ENCODE assay signal across 8 mouse cellular contexts in the genomic region with DNA sequence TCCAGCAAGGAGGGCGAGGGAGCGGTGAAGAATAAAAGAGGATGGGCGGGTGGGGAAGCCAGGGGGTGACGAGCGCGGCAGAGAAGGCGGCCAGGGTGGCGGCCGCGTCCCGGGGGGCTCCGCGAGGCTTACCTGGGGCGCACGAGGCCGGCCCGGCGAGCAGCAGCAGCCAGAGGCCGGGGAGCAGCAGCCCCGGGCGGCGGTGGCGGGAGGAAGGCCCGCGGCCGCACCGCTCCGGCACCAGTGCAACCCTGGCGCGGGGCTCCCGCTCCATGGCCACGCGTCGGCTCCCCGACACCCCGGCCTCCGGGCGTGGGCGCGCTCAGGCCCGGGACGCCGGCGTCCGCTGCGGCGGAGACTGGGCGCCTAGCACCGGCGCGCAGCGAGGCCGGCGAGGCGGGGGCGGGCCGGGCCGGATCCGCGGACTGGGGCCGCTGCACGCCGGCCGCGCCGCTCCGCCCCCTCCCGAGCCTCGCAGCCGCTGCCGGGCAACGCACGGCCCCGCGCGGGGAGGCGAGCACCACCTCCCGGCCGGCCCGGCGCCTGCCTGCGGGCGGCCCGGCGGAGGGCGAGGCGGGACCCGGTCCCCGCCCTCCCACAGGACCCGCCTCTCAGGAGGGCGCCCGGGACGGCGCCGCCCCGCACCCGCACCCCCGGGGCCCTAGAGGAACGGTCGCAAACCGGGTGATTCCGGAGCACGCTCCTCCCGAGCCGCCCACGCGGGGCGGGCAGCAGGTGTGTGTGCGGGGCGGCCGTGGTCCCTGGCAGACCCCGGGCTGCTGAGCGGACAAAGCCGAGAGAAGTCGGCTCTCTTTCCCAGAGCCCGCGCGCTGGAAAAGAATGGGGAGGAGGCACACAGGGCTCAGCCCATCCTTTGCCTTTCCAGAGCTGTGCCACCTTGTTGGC. TPM values are rescaled to one million over a fixed set of nuclear protein-coding genes. Genes with fewer than 3 reads are reported as not detected.
DNase-seq lines count a peak whose midpoint lies in the region; ATAC-seq and TF ChIP-seq lines count a peak whose summit lies in the region.

Gene D630045J12Rik, minus strand, starts transcription at position 274 of the 906 bp plus-strand sequence.

- H3K4me3 ChIP-seq in MEL (ENCODE audit: control insufficient read depth in 1 of 2, insufficient read depth in 1 of 2, low read depth in 2 of 2, low read length in 2 of 2), result peak within 1 kb of the TSS; percentile 72 to 98
- peak within 1 kb of the TSS; percentile 88 for H3K4me3 ChIP-seq in forebrain, postnatal 0 days (ENCODE audit: low read depth, low read length)
- H3K4me3 ChIP-seq in lung, embryonic 16.5 days (ENCODE audit: low read length), result peak within 1 kb of the TSS; percentile 60

- peak within 1 kb of the TSS; percentile 73 for H3K4me2 ChIP-seq in forebrain, postnatal 0 days (ENCODE audit: low read depth)
- H3K4me2 ChIP-seq in lung, embryonic 16.5 days (ENCODE audit: low read depth, low read length), result peak within 1 kb of the TSS; percentile 73

- peak; percentile 94 for ATAC-seq in forebrain, postnatal 0 days
- peak; percentile 98 for ATAC-seq in lung, embryonic 16.5 days (ENCODE audit: low read depth)

- no peaks in the 10 kb centered on the region for H3K9me3 ChIP-seq in MEL (replicated peaks; ENCODE audit: insufficient read depth, low read length)
- H3K9me3 ChIP-seq in forebrain, postnatal 0 days (ENCODE audit: low read length), result no peaks in the 10 kb centered on the region
- no peaks in the 10 kb centered on the region for H3K9me3 ChIP-seq in lung, embryonic 16.5 days (ENCODE audit: control insufficient read depth, low read length)

- peaks cover 3 to 28% of the 10 kb centered on the region in 2 experiments; a peak in 3 of 4 replicates for H3K4me1 ChIP-seq in MEL (ENCODE audit: control insufficient read depth in 1 of 2, insufficient read depth in 2 of 2, low read length in 2 of 2)
- H3K4me1 ChIP-seq in forebrain, postnatal 0 days (ENCODE audit: insufficient read depth), result peaks cover 27% of the 10 kb centered on the region
- H3K4me1 ChIP-seq in lung, embryonic 16.5 days (replicated peaks; ENCODE audit: control insufficient read depth, insufficient read depth, low read length), result peaks cover 17% of the 10 kb centered on the region

- no peak for TF ChIP-seq EP300 in MEL (IDR thresholded peaks at IDR 0.05; ENCODE audit: low read depth in 1 of 2, low read length in 2 of 2)

- TF ChIP-seq POLR2A in MEL (IDR thresholded peaks at IDR 0.05; ENCODE audit: control insufficient read depth in 1 of 2, insufficient read depth in 1 of 2, low read depth in 1 of 2, low read length in 2 of 2, poor library complexity in 1 of 2), result peak in 1 of 2 experiments; percentile 51; a peak in 1 of 4 replicates

- H3K79me2 ChIP-seq in MEL (ENCODE audit: control insufficient read depth, insufficient read depth, low read length, poor library complexity), result no peaks in the 10 kb centered on the region; the same call in 1 of the 2 replicates

- peaks cover 0 to 10% of the 10 kb centered on the region in 2 experiments; a peak in 2 of 4 replicates for H3K36me3 ChIP-seq in MEL (ENCODE audit: control insufficient read depth in 1 of 2, insufficient read depth in 2 of 2, low read length in 2 of 2)
- H3K36me3 ChIP-seq in forebrain, postnatal 0 days (ENCODE audit: insufficient read depth), result no peaks in the 10 kb centered on the region
- no peaks in the 10 kb centered on the region for H3K36me3 ChIP-seq in lung, embryonic 16.5 days (ENCODE audit: control insufficient read depth, insufficient read depth, low read length)

- WGBS in forebrain, postnatal 0 days, result under 1% methylated on average over 97 of the region's 118 CpGs
- WGBS in lung, embryonic 16.5 days, result under 1% methylated on average over 80 of the region's 118 CpGs

- no peaks in the 10 kb centered on the region for H3K27me3 ChIP-seq in MEL (ENCODE audit: control insufficient read depth in 1 of 2, insufficient read depth in 2 of 2, low read length in 2 of 2)
- H3K27me3 ChIP-seq in forebrain, postnatal 0 days (ENCODE audit: insufficient read depth, low read length), result no peaks in the 10 kb centered on the region
- H3K27me3 ChIP-seq in lung, embryonic 16.5 days (ENCODE audit: control insufficient read depth, insufficient read depth, low read depth, low read length), result no peaks in the 10 kb centered on the region

- peak within 1 kb of the TSS; percentile 77 for H3K9ac ChIP-seq in MEL (ENCODE audit: control insufficient read depth, low read depth, low read length, poor library complexity, severe bottlenecking)
- peak within 1 kb of the TSS; percentile 95 for H3K9ac ChIP-seq in forebrain, postnatal 0 days
- peak within 1 kb of the TSS; percentile 79 for H3K9ac ChIP-seq in lung, embryonic 16.5 days (ENCODE audit: low read length)

- TF ChIP-seq CTCF in MEL (IDR thresholded peaks at IDR 0.05 in 2 of 3, conservative IDR thresholded peaks at IDR 0.05 in 1 of 3; ENCODE audit: control insufficient read depth in 1 of 3, insufficient read depth in 1 of 3, low read depth in 2 of 3, low read length in 3 of 3, poor library complexity in 1 of 3, severe bottlenecking in 1 of 3), result peak in 2 of 3 experiments; percentile 21 to 44; a peak in 2 of 6 replicates
- TF ChIP-seq CTCF in forebrain, postnatal 0 days (IDR thresholded peaks at IDR 0.05; ENCODE audit: low read depth), result 0 out of 2 replicates have a peak, but pooled peaks have one; percentile 1

- no peak; the same call in 1 of the 2 replicates for TF ChIP-seq RAD21 in MEL (IDR thresholded peaks at IDR 0.05; ENCODE audit: low read depth, low read length)

- DNase-seq in MEL (ENCODE audit: low read depth, low spot score), result peak; percentile 58
- DNase-seq in cerebellum, adult 11-12 months, result peak; percentile 73
- peak; percentile 77 for DNase-seq in forebrain, postnatal 0 days
- DNase-seq in heart, postnatal 4 days, result peak; percentile 80
- no peak for DNase-seq in layer of hippocampus, adult 8-10 months (ENCODE audit: low spot score in 2 of 2)
- peak; percentile 65 for DNase-seq in retina, adult 2 months (ENCODE audit: low read depth, low spot score)
- peak; percentile 52 to 76 for DNase-seq in thymus, postnatal 36 days

- H3K27ac ChIP-seq in MEL (ENCODE audit: control insufficient read depth, low read depth, low read length), result peak within 1 kb of the TSS; percentile 42; the same call in 1 of the 2 replicates
- peak within 1 kb of the TSS; percentile 93 for H3K27ac ChIP-seq in forebrain, postnatal 0 days (ENCODE audit: low read depth, low read length)
- peak within 1 kb of the TSS; percentile 73 for H3K27ac ChIP-seq in lung, embryonic 16.5 days (ENCODE audit: low read length)

TF ChIP-seq in MEL, 35 proteins besides CTCF, POLR2A, EP300 and RAD21:
- no peak for TF ChIP-seq ZNF384 (IDR thresholded peaks at IDR 0.05; ENCODE audit: low read depth, low read length)
- peak; percentile 31; the same call in 1 of the 2 replicates for TF ChIP-seq UBTF (IDR thresholded peaks at IDR 0.05; ENCODE audit: borderline replicate concordance, insufficient read depth, low read depth, low read length)
- no peak for TF ChIP-seq TBP (IDR thresholded peaks at IDR 0.05; ENCODE audit: low read depth, low read length)
- TF ChIP-seq HCFC1 (IDR thresholded peaks at IDR 0.05; ENCODE audit: low read depth, low read length), result 0 out of 2 replicates have a peak, but pooled peaks have one; percentile 3
- no peak for TF ChIP-seq GATA1 (IDR thresholded peaks at IDR 0.05; ENCODE audit: low read depth, low read length)
- TF ChIP-seq ETS1 (IDR thresholded peaks at IDR 0.05; ENCODE audit: low read depth, low read length), result no peak
- TF ChIP-seq MAX (IDR thresholded peaks at IDR 0.05; ENCODE audit: low read length), result 0 out of 2 replicates have a peak, but pooled peaks have one; percentile 17
- TF ChIP-seq ELF1 (IDR thresholded peaks at IDR 0.05; ENCODE audit: low read depth, low read length), result no peak
- TF ChIP-seq MEF2A (IDR thresholded peaks at IDR 0.05; ENCODE audit: extremely low read depth, insufficient replicate concordance, low read depth, low read length, poor library complexity, severe bottlenecking), result no peak
- TF ChIP-seq NELFE (IDR thresholded peaks at IDR 0.05; ENCODE audit: low read depth, low read length), result no peak; the same call in 1 of the 2 replicates
- TF ChIP-seq BHLHE40 (IDR thresholded peaks at IDR 0.05; ENCODE audit: borderline replicate concordance, low read depth, low read length), result no peak
- TF ChIP-seq SIN3A (IDR thresholded peaks at IDR 0.05; ENCODE audit: low read length), result peak; percentile 24; the same call in 1 of the 2 replicates
- no peak for TF ChIP-seq MAZ (IDR thresholded peaks at IDR 0.05; ENCODE audit: low read depth, low read length)
- peak; percentile 48 for TF ChIP-seq MXI1 (IDR thresholded peaks at IDR 0.05; ENCODE audit: low read depth, low read length)
- TF ChIP-seq MAFK (IDR thresholded peaks at IDR 0.05; ENCODE audit: borderline replicate concordance, low read depth, low read length), result no peak

RNA-seq across cellular contexts. Expression of gene D630045J12Rik, which starts in this region (rescaled TPM):
- total RNA-seq in MEL (2012; rRNA removed), result 2.2 and 2.5 TPM in 2 replicates
- polyA plus RNA-seq in MEL (2012; ENCODE audit: insufficient read depth in 1 of 2, insufficient read length in 2 of 2, low read depth in 1 of 2, low replicate concordance in 2 of 2, missing spikeins in 1 of 2), result 1 to 10 TPM in 1 of 2 experiments, not detected in 1; 6.2 TPM
- total RNA-seq in forebrain, postnatal 0 days (2014; rRNA removed), result 33.7 and 38.7 TPM in 2 replicates
- polyA plus RNA-seq in forebrain, postnatal 0 days (2015; fragmentation: Nextera tagmentation; extraction: Ambion mirVana), result 7.7 and 11.4 TPM in 2 replicates
- 1 to 10 TPM; 3.7 to 3.9 TPM for total RNA-seq in heart, postnatal 4 days (2021)
- total RNA-seq in layer of hippocampus, adult 8-10 months (2022), result 10 to 100 TPM; 30.8 to 38.5 (median 34.3) TPM
- 2.6 and 2.9 TPM in 2 replicates for polyA plus RNA-seq in lung, embryonic 16.5 days (2015; fragmentation: Nextera tagmentation; extraction: Ambion mirVana)

Comparison
In these comparisons a context has a peak if more than half of its experiments do, and no peak if none do; other contexts are left out.
1. DNase-seq: peak in MEL (single experiment), cerebellum, adult 11-12 months (single experiment), forebrain, postnatal 0 days (single experiment), heart, postnatal 4 days (single experiment), retina, adult 2 months (single experiment) and thymus, postnatal 36 days (2 of 2); none in layer of hippocampus, adult 8-10 months (0 of 2).
2. H3K27ac ChIP-seq: peak in every context shown above with its lines; median percentile 93 in forebrain, postnatal 0 days; 73 in lung, embryonic 16.5 days; 42 in MEL.
3. Peak in every context shown above with its lines, with median percentiles within 50 percentile points of each other: H3K4me3 ChIP-seq and H3K9ac ChIP-seq.